Mouse (Mus musculus) embryonic facial prominence, embryonic 12.5 days (tissue): ENCODE measurements around the gene Immt. TPM values are rescaled to one million over a fixed set of nuclear protein-coding genes. Genes with fewer than 3 reads are reported as not detected.
"Not testable (repeated sequence)": the region's sequence is repeated elsewhere in the genome, so short reads cannot be mapped to it uniquely, and the experiment has no call there.

Experiments
- ATAC-seq: fragments of 200-750 bp; cut with Nextera tagmentation; 2 replicates; pipeline ENCODE4 v1.8.0; 2017; ENCODE audit not compliant: insufficient number of reproducible peaks, insufficient read depth, low FRiP score, low TSS enrichment
- H3K27ac ChIP-seq: fragments of 300-500 bp; sonication (generic); 2 replicates; pipeline ENCODE4 v1.5.1; 2016; ENCODE audit warnings: mild to moderate bottlenecking
- H3K27me3 ChIP-seq: fragments of 300-500 bp; sonication (generic); 2 replicates; pipeline ENCODE4 v1.6.1; 2016; ENCODE audit warnings: mild to moderate bottlenecking, moderate library complexity
- H3K36me3 ChIP-seq: fragments of 300-500 bp; sonication (generic); 2 replicates; pipeline ENCODE4 v1.6.1; 2016; ENCODE audit warnings: mild to moderate bottlenecking
- H3K4me1 ChIP-seq: fragments of 300-500 bp; sonication (generic); 2 replicates; pipeline ENCODE4 v1.6.1; 2016
- H3K4me2 ChIP-seq: fragments of 300-500 bp; sonication (generic); replicated peaks from 2 replicates; pipeline ENCODE4 v1.6.1; 2016; ENCODE audit warnings: mild to moderate bottlenecking, moderate library complexity
- H3K4me3 ChIP-seq: fragments of 300-500 bp; sonication (generic); 2 replicates; pipeline ENCODE4 v1.5.1; 2016; ENCODE audit warnings: mild to moderate bottlenecking
- H3K9ac ChIP-seq: fragments of 300-500 bp; sonication (generic); 2 replicates; pipeline ENCODE4 v1.6.1; 2016; ENCODE audit warnings: mild to moderate bottlenecking, moderate library complexity
- H3K9me3 ChIP-seq: fragments of 300-500 bp; sonication (generic); 2 replicates; pipeline ENCODE4 v1.6.1; 2016; ENCODE audit warnings: mild to moderate bottlenecking, moderate library complexity
- WGBS: fragments of 180-500 bp; shearing (Covaris S2); methylation state at CpG from one replicate; pipeline ENCODE4 v1.1.7; 2016; 5-methylcytosine and 5-hydroxymethylcytosine counted together
- polyA plus RNA-seq: library from polyadenylated mRNA; unstranded; fragments of >200 nt; fragmentation: Nextera tagmentation; extraction: Ambion mirVana; gene quantifications from 2 replicates; pipeline ENCODE4 v1.2.1, GENCODE M21; 2016

Immt gene
- polyA plus RNA-seq, 1 experiment from 2014 or later = 173 TPM

DNA sequence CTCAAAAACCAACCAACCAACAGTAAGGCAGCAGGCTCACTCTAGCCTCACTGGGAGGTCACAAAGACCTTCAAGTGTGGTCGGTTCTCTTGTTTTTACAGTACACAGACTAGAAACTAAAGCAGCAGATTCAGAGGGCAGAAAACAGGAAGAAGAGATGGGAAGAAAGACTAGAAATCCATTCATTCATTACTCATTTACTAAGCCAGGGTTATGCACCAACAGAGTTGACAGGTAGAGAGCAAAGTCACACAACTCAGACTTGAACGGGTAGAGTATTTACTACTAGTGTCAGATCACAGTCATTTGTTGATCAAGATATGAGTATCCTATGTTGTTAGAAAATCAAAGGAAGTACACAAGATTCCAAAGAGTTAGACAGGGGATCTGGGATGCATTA is 18.3 kb upstream of the Immt start:
- Histone ChIP-seq H3K4me2 (no peak overlapping the region), H3K27me3 (no peaks in the 10 kb centered on the region), H3K9me3 (no peaks in the 10 kb centered on the region), H3K36me3 (peaks cover 44% of the 10 kb centered on the region), H3K27ac (no peak overlapping the region), H3K4me3 (no peak overlapping the region), H3K4me1 (no peaks in the 10 kb centered on the region), H3K9ac (no peak overlapping the region)
- 91% methylated on average over 2 of the region's 2 CpGs for WGBS
- ATAC-seq = no peak

DNA sequence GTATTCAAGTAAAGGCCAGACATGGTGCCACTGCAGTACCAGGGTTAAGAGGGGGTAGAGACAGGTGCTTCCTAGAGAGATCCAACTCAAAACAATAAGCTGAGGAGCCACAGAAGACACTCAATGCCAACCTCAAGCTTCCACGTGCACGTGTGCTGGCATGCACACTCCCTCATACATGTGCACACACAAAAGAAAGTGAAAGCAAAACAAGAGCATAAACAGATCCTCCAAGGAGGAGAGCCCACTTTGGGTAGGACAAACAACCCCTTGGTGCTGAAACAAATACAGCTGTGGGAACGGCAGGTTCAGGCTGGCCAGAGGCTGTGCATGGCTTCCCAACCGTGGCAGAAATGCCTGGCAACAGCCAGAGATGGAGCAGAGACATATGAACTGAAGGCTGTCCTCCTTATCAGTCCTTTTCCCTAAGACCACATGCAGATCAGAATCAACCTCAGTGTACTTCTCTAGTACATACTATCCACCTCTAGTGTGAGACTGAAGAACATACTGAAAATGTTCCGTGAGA is 11.3 kb upstream of the Immt start:
- peaks cover 9% of the 10 kb centered on the region; the same call in 1 of the 2 replicates for H3K4me1 ChIP-seq
- H3K9ac ChIP-seq = no peak overlapping the region
- WGBS = 91% methylated on average over 5 of the region's 5 CpGs
- H3K9me3 ChIP-seq = no peaks in the 10 kb centered on the region
- peaks cover 37% of the 10 kb centered on the region for H3K36me3 ChIP-seq
- H3K4me3 ChIP-seq = no peak overlapping the region
- ATAC-seq = no peak
- H3K27ac ChIP-seq = no peak overlapping the region
- H3K4me2 ChIP-seq = no peak overlapping the region
- H3K27me3 ChIP-seq = no peaks in the 10 kb centered on the region

GRCm38 (mm10) chr6:71823085-71823484 is 8.0 kb upstream of the Immt start:
- peak; percentile 43; the same call in 1 of the 2 replicates for ATAC-seq
- peaks cover 6% of the 10 kb centered on the region for H3K36me3 ChIP-seq
- peak overlapping the region; percentile 70 for H3K4me2 ChIP-seq
- H3K27ac ChIP-seq = no peak overlapping the region
- peak overlapping the region; percentile 63 for H3K4me3 ChIP-seq
- H3K9me3 ChIP-seq = no peaks in the 10 kb centered on the region
- H3K27me3 ChIP-seq = no peaks in the 10 kb centered on the region
- peak overlapping the region; percentile 60 for H3K9ac ChIP-seq
- WGBS = 2% methylated on average over 7 of the region's 7 CpGs
- peaks cover 9% of the 10 kb centered on the region; the same call in 1 of the 2 replicates for H3K4me1 ChIP-seq

- peaks cover 9% of the 10 kb centered on the region; the same call in 1 of the 2 replicates for H3K4me1 ChIP-seq
- peaks cover 2% of the 10 kb centered on the region for H3K36me3 ChIP-seq
- peak overlapping the region; percentile 63 for H3K4me3 ChIP-seq
- H3K9me3 ChIP-seq = no peaks in the 10 kb centered on the region
- ATAC-seq = peak; percentile 88
- H3K9ac ChIP-seq = peak overlapping the region; percentile 60
- H3K4me2 ChIP-seq = peak overlapping the region; percentile 70
- no peak overlapping the region for H3K27ac ChIP-seq
- no peaks in the 10 kb centered on the region for H3K27me3 ChIP-seq
- under 1% methylated on average over 19 of the region's 19 CpGs for WGBS
These were observed 7.6 kb upstream of the Immt start for GRCm38 (mm10) chr6:71823488-71823887.

DNA sequence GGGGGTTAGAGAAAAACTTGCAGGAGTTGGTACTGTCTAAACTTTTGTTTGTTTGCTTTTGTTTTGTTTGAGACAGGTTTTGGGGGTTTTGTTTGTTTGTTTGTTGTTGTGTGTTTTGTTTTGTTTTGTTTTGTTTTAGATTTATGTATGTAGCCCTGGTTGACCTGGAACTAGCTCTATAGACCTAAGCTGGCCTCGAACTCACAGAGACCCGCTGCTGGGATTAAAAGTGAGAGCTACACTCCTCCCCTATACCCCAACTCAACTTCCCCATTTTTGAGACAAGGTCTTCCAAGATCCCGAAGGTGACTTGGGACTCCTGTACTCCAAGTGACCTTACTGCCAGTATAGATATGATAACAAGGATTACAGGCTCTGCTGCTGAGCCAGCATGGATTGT is 7.2 kb upstream of the Immt start:
- Histone ChIP-seq H3K9me3 (no peaks in the 10 kb centered on the region), H3K36me3 (no peaks in the 10 kb centered on the region), H3K27me3 (no peaks in the 10 kb centered on the region), H3K27ac (no peak overlapping the region), H3K4me2 (peak overlapping the region; percentile 70), H3K9ac (no peak overlapping the region), H3K4me3 (peak overlapping the region; percentile 63), H3K4me1 (peaks cover 9% of the 10 kb centered on the region; the same call in 1 of the 2 replicates)
- ATAC-seq = no peak
- WGBS = 35% methylated on average over 3 of the region's 3 CpGs

- no peak within 1 kb of the TSS for H3K4me3 ChIP-seq
- no peaks in the 10 kb centered on the region for H3K9me3 ChIP-seq
- ATAC-seq = no peak
- peaks cover 9% of the 10 kb centered on the region for H3K4me1 ChIP-seq
- H3K9ac ChIP-seq = no peak within 1 kb of the TSS
- WGBS = 35% methylated on average over 1 of the region's 1 CpGs
- H3K36me3 ChIP-seq = no peaks in the 10 kb centered on the region
- no peaks in the 10 kb centered on the region for H3K27me3 ChIP-seq
- H3K4me2 ChIP-seq = no peak within 1 kb of the TSS
- H3K27ac ChIP-seq = no peak within 1 kb of the TSS
These were observed 4.3 kb upstream of the Immt start, which contains the start of gene Mrpl35 for GRCm38 (mm10) chr6:71826869-71827268. TSS of gene Mrpl35 (minus strand) at chr6:71826969.

- Histone ChIP-seq H3K9me3 (no peaks in the 10 kb centered on the region), H3K36me3 (no peaks in the 10 kb centered on the region), H3K27me3 (no peaks in the 10 kb centered on the region), H3K4me3 (no peak overlapping the region), H3K4me1 (peaks cover 9% of the 10 kb centered on the region), H3K9ac (no peak overlapping the region), H3K4me2 (no peak overlapping the region), H3K27ac (no peak overlapping the region)
- 88% methylated on average over 9 of the region's 9 CpGs for WGBS
- ATAC-seq = no peak
These were observed 1.4 kb upstream of the Immt start for GRCm38 (mm10) chr6:71829768-71830167.

GRCm38 (mm10) chr6:71831581-71831960 is 440 bp downstream of the Immt start:
- Histone ChIP-seq H3K9ac (peak overlapping the region; percentile 69), H3K27ac (peak overlapping the region; percentile 82), H3K27me3 (no peaks in the 10 kb centered on the region), H3K4me3 (peak overlapping the region; percentile 81), H3K4me2 (peak overlapping the region; percentile 66), H3K9me3 (no peaks in the 10 kb centered on the region), H3K36me3 (no peaks in the 10 kb centered on the region), H3K4me1 (peaks cover 9% of the 10 kb centered on the region)
- ATAC-seq = peak; percentile 99
- WGBS = under 1% methylated on average over 21 of the region's 21 CpGs

- Histone ChIP-seq H3K4me1 (peaks cover 9% of the 10 kb centered on the region), H3K4me2 (no peak overlapping the region), H3K4me3 (no peak overlapping the region), H3K9ac (no peak overlapping the region), H3K27ac (no peak overlapping the region), H3K9me3 (no peaks in the 10 kb centered on the region), H3K27me3 (no peaks in the 10 kb centered on the region), H3K36me3 (no peaks in the 10 kb centered on the region)
- 76% methylated on average over 2 of the region's 2 CpGs for WGBS
- no peak for ATAC-seq
These were observed 5.7 kb downstream of the Immt start for GRCm38 (mm10) chr6:71836811-71837210.

DNA sequence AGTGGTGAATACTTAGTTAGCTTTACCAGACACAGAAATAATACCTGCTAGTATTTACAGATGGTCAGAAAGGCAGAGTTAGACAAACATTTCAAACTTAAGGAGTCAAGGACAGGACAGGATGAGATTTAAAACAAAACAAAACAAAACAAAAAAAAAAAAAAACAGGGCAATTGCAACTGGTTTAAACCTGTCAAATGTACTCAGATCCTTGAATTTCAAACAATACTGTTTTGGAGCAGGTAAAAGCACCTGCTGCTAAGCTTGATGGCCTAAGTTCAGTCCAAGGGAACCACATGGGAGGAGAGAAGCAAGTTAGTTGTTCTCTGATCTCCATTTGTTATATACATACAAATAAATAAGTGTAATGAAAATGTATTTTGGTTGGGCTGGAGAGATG is 8.7 kb downstream of the Immt start:
- H3K4me1 ChIP-seq = no peaks in the 10 kb centered on the region
- ATAC-seq = no peak
- no peak overlapping the region for H3K4me3 ChIP-seq
- H3K4me2 ChIP-seq = no peak overlapping the region
- H3K36me3 ChIP-seq = 0 out of 2 replicates have a peak, but pooled peaks cover under 1% of the 10 kb centered on the region
- no peak overlapping the region for H3K9ac ChIP-seq
- no peak overlapping the region for H3K27ac ChIP-seq
- H3K27me3 ChIP-seq = no peaks in the 10 kb centered on the region
- H3K9me3 ChIP-seq = no peaks in the 10 kb centered on the region

GRCm38 (mm10) chr6:71840597-71841290 is 9.6 kb downstream of the Immt start:
- WGBS = 93% methylated on average over 1 of the region's 1 CpGs
- H3K4me2 ChIP-seq = no peak overlapping the region
- H3K9ac ChIP-seq = no peak overlapping the region
- H3K27ac ChIP-seq = no peak overlapping the region
- no peaks in the 10 kb centered on the region for H3K9me3 ChIP-seq
- no peaks in the 10 kb centered on the region for H3K4me1 ChIP-seq
- H3K36me3 ChIP-seq = 0 out of 2 replicates have a peak, but pooled peaks cover 4% of the 10 kb centered on the region
- no peak for ATAC-seq
- no peak overlapping the region for H3K4me3 ChIP-seq
- H3K27me3 ChIP-seq = no peaks in the 10 kb centered on the region

GRCm38 (mm10) chr6:71846906-71847305 is 15.8 kb downstream of the Immt start:
- not testable (repeated sequence) for H3K4me3 ChIP-seq, H3K27me3 ChIP-seq, H3K4me2 ChIP-seq, H3K9ac ChIP-seq, H3K4me1 ChIP-seq, ATAC-seq, H3K9me3 ChIP-seq, H3K27ac ChIP-seq
- H3K36me3 ChIP-seq = peaks cover 31% of the 10 kb centered on the region
- WGBS = 90% methylated on average over 6 of the region's 6 CpGs
